Mouse (Mus musculus) forebrain, embryonic 14.5 days (tissue): ENCODE data around the gene Plxnc1. TPM values are rescaled to one million over a fixed set of nuclear protein-coding genes. Genes with fewer than 3 reads are reported as not detected.
A peak's percentile ranks its signal among the peaks of the same experiment; 100 is the strongest.

Source experiments
- ATAC-seq: fragments of 200-750 bp; cut with Nextera tagmentation; 2 replicates; pipeline ENCODE4 v1.8.0; 2017; ENCODE audit warnings: mild to moderate bottlenecking, moderate library complexity
- DNase-seq: peaks from one replicate; pipeline ENCODE4 v3.0.0-alpha.2; 2015; ENCODE audit warnings: low spot score
- H3K27ac ChIP-seq: fragments of 300-500 bp; sonication (generic); 2 replicates; pipeline ENCODE4 v1.5.1; 2014; ENCODE audit warnings: low read depth, mild to moderate bottlenecking, control low read depth, low read length, moderate library complexity
- H3K27me3 ChIP-seq: fragments of 300-500 bp; sonication (generic); replicated peaks from 2 replicates; pipeline ENCODE4 v1.6.1; 2014; ENCODE audit warnings: low read length, control low read depth, mixed read lengths; ENCODE audit not compliant: control insufficient read depth, insufficient read depth
- H3K36me3 ChIP-seq: fragments of 300-500 bp; sonication (generic); 2 replicates; pipeline ENCODE4 v1.6.1; 2014; ENCODE audit warnings: low read length, control low read depth; ENCODE audit not compliant: control insufficient read depth, insufficient read depth
- H3K4me1 ChIP-seq: fragments of 300-500 bp; sonication (generic); 2 replicates; pipeline ENCODE4 v1.6.1; 2014; ENCODE audit warnings: antibody characterized with exemption, low read length, control low read depth; ENCODE audit not compliant: control insufficient read depth, insufficient read depth
- H3K4me2 ChIP-seq: fragments of 300-500 bp; sonication (generic); 2 replicates; pipeline ENCODE4 v1.6.1; 2014; ENCODE audit warnings: mild to moderate bottlenecking, control low read depth, low read length
- H3K4me3 ChIP-seq: fragments of 300-500 bp; sonication (generic); 2 replicates; pipeline ENCODE4 v1.5.1; 2014; ENCODE audit warnings: low read depth, low read length, control low read depth
- H3K9ac ChIP-seq: fragments of 300-500 bp; sonication (generic); 2 replicates; pipeline ENCODE4 v1.6.1; 2014; ENCODE audit warnings: mild to moderate bottlenecking, low read length, control low read depth, moderate library complexity
- H3K9me3 ChIP-seq: fragments of 300-500 bp; sonication (generic); replicated peaks from 2 replicates; pipeline ENCODE4 v1.6.1; 2016; ENCODE audit warnings: low read length, control low read depth, mixed read lengths; ENCODE audit not compliant: control insufficient read depth
- WGBS: fragments of 180-500 bp; shearing (Covaris S2); extraction: QIAGEN DNeasy Blood & Tissue Kit; methylation state at CpG from one replicate; pipeline ENCODE4 v1.1.7; 2014; 5-methylcytosine and 5-hydroxymethylcytosine counted together
- polyA plus RNA-seq: library from polyadenylated mRNA; unstranded; fragments of >200 nt; fragmentation: Nextera tagmentation; extraction: Ambion mirVana; gene quantifications from 2 replicates; pipeline ENCODE4 v1.2.1, GENCODE M21; 2014

Plxnc1 gene
- polyA plus RNA-seq, result 14.4 and 15.0 TPM in 2 replicates

DNA sequence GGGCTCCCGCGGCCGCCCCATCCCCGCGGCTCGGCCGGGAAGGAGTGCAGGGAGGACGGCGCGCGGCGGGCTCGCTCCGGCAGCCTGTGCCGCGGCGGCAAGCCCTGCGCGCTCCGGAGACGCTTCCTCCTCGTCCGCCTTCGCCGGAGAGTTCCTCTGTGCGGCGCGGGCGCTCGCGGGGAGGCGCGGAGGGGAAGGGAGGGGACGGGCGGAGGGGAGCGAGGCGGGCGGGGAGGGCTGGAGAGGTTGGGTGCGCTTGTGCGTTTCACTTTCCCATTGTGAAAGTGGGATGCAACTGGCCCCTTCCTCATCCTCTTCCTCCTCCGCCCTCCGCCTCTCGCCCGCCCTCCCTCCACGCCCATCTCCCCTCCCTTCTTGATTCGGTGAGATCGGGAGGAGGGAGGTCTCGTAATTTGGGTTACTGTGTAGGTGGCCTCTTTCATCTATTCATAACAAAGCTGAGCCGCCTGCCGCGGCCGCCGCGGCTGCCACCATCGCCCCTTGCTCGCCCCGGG, at the start of gene Plxnc1:
Gene Plxnc1, minus strand, starts transcription at position 145 of the 515 bp plus-strand sequence.
- H3K4me3 ChIP-seq, result peak within 1 kb of the TSS; percentile 75
- H3K4me2 ChIP-seq, result peak within 1 kb of the TSS; percentile 81
- WGBS, result 0% methylated on average over 20 of the region's 57 CpGs
- peaks cover 32% of the 10 kb centered on the region for H3K4me1 ChIP-seq
- no peaks in the 10 kb centered on the region for H3K9me3 ChIP-seq
- no peaks in the 10 kb centered on the region for H3K27me3 ChIP-seq
- H3K9ac ChIP-seq, result peak within 1 kb of the TSS; percentile 91
- DNase-seq, result peak; percentile 83
- ATAC-seq, result peak; percentile 70
- peak within 1 kb of the TSS; percentile 95 for H3K27ac ChIP-seq
- H3K36me3 ChIP-seq, result no peaks in the 10 kb centered on the region

DNA sequence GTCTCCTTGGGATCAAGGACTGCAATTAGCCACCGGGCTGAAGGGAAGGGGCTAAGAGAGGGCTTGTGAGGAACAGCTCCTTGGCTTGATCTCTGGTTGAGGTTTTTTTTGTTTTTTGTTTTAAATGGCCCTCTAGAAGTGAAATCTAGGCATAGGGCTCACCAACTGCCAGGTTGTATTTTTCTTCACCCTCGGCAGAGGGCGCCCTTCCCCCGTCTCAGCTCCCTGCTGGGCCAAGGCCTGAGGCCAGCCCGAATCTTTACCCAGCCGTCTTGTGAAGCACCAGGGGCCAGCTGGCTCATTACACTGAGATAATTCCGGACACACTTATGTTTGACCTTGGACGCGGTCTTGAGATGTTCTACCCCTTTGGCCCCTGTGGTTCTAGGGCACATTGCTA, 47.5 kb upstream of the Plxnc1 start:
- no peaks in the 10 kb centered on the region for H3K27me3 ChIP-seq
- ATAC-seq (peak; percentile 51), DNase-seq (peak; percentile 80)
- no peak overlapping the region for H3K9ac ChIP-seq
- WGBS, result 12% methylated on average over 9 of the region's 9 CpGs
- H3K4me2 ChIP-seq, result peak overlapping the region; percentile 44
- no peaks in the 10 kb centered on the region for H3K36me3 ChIP-seq
- no peak overlapping the region for H3K4me3 ChIP-seq
- H3K9me3 ChIP-seq, result no peaks in the 10 kb centered on the region
- H3K27ac ChIP-seq, result no peak overlapping the region
- peaks cover 15% of the 10 kb centered on the region for H3K4me1 ChIP-seq

DNA sequence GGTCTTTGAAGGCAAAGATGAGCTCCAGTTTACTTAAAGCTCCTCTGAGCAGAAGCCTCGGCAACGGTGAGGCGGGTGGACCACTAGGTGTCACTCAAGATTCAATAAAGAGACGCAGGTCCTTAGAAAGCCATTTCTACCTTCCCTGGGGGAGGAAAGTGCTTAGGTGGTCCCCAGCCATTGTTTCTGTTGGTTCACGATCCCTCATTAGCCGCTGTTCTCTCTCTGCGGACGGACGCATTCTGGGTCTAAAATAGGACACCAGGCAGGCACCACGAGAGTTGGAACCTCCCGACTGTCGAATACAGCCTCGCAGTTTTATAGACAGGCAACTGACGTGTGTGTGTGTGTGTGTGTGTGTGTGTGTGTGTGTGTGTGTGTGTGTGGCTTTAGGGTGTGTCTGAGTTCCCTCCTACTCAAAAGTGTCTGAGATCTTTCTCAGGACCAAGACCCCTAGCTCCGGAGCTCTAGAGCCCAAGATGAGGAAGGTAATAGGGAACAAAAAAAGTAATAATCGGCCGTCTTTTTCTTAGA, 47.0 kb upstream of the Plxnc1 start:
- Histone ChIP-seq H3K4me2 (peak overlapping the region; percentile 44), H3K36me3 (no peaks in the 10 kb centered on the region), H3K27ac (peak overlapping the region; percentile 55; the same call in 1 of the 2 replicates), H3K4me1 (peaks cover 15% of the 10 kb centered on the region), H3K27me3 (no peaks in the 10 kb centered on the region), H3K9ac (peak overlapping the region; percentile 40; the same call in 1 of the 2 replicates), H3K9me3 (no peaks in the 10 kb centered on the region), H3K4me3 (peak overlapping the region; percentile 19)
- WGBS, result 7% methylated on average over 17 of the region's 17 CpGs
- DNase-seq (peak; percentile 90), ATAC-seq (peak; percentile 65)

DNA sequence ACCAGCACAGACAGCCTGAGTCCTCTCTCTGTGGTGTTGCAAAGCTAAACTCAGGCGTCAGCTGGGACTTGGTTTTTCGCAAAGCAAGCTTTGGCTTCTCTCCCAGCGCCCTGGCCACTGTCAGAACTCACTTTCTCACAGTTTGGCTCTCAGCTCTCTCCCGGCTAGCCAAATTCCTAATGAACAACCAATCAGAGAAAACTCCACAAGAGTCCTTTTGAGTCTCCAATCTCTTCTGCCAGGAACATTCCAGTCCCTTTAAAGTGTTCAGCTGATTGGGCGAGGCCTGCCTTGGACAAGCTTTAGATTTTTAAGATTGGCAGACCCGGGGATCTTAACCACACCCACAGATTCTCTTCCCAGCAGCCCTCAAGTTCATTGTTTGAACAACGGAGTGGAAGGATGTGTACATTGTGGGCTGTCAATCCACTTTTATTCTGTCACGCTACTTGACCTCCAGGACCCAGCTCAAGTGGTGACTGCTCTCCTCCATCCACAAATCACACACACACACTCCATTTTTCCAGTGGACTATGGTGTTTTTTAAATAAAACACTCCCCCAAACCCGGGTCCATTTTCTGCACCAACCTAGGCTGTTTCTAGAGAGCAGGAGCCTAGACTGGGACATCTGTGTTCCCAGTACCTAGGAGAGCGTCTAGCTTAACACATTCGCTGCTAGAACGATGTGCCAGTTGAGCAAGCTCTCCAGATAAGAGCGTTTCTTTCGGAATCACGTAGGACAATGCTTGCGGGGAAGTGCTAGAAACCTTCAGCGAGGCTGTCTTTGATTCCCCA, 46.3 kb upstream of the Plxnc1 start:
- peak overlapping the region; percentile 55; the same call in 1 of the 2 replicates for H3K27ac ChIP-seq
- DNase-seq (peak; percentile 90), ATAC-seq (peak; percentile 70)
- 14% methylated on average over 17 of the region's 17 CpGs for WGBS
- no peaks in the 10 kb centered on the region for H3K27me3 ChIP-seq
- peak overlapping the region; percentile 40; the same call in 1 of the 2 replicates for H3K9ac ChIP-seq
- H3K4me3 ChIP-seq, result peak overlapping the region; percentile 19; the same call in 1 of the 2 replicates
- no peaks in the 10 kb centered on the region for H3K9me3 ChIP-seq
- peak overlapping the region; percentile 44 for H3K4me2 ChIP-seq
- no peaks in the 10 kb centered on the region for H3K36me3 ChIP-seq
- peaks cover 15% of the 10 kb centered on the region for H3K4me1 ChIP-seq

DNA sequence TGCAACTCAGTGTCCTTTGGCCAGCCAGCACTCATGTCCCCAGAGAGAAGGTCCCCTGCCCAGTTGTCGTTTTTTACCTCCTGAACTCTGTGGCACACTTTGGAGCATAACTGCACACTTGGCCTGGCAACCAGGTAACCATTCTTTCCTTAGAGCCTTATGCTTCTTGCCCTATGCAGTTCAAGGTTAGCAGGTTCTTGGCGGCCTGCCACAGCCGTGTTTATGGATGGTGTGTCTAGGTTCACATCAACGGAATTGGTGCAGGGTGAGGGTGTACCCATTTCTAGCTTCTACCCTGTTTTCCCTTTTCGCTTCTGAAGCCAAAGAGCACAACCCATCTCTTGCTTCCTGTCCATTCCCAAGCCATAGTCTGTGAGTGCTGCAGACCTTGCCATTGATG, 44.7 kb upstream of the Plxnc1 start:
- no peaks in the 10 kb centered on the region for H3K36me3 ChIP-seq
- ATAC-seq (no peak), DNase-seq (no peak)
- no peak overlapping the region for H3K4me3 ChIP-seq
- no peak overlapping the region for H3K4me2 ChIP-seq
- H3K9ac ChIP-seq, result no peak overlapping the region
- peaks cover 15% of the 10 kb centered on the region for H3K4me1 ChIP-seq
- no peaks in the 10 kb centered on the region for H3K27me3 ChIP-seq
- no peaks in the 10 kb centered on the region for H3K9me3 ChIP-seq
- no peak overlapping the region for H3K27ac ChIP-seq
- WGBS, result 84% methylated on average over 5 of the region's 5 CpGs

DNA sequence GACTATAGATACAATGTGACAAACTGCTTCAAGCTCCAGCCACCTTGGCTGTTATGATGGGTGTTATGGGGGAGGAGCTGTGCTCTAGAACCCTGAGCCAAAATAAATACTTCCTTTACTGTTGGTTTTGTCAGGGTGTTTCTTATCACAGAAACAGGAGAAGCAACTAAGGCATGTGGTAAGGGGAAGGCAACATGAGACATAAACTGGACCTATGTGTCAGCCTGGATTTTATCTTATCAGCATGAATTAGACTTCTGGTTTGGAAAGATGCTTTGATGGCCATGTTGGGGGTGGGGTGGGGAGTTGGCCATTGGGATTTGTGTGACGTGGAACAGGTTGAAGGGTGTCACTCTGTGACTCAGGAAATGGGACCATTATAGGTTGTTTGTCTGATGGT, 40.5 kb upstream of the Plxnc1 start:
- WGBS, result 79% methylated on average over 1 of the region's 1 CpGs
- Histone ChIP-seq H3K4me3 (no peak overlapping the region), H3K36me3 (no peaks in the 10 kb centered on the region), H3K9ac (no peak overlapping the region), H3K9me3 (no peaks in the 10 kb centered on the region), H3K4me1 (peaks cover 7% of the 10 kb centered on the region; the same call in 1 of the 2 replicates), H3K4me2 (no peak overlapping the region), H3K27me3 (no peaks in the 10 kb centered on the region), H3K27ac (no peak overlapping the region)
- ATAC-seq (no peak), DNase-seq (no peak)

DNA sequence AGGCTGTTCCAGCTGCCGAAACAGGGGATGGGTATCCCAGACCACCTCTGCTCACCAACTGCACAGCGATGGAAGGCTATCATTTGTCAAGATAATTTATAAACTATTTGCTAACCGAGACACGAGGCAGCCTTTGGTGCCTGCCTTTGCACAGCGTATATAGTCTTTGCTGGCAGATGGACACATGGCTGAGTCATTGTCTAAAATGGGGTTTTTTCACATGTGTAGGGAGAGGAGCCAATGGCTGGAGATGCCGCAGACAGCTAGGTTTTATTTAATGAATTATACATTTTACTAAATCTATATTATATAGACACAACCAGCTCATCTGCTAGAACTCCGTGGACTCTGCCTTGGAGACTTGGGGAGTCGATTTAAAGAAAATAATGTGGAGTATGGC, 37.9 kb upstream of the Plxnc1 start:
- no peak overlapping the region for H3K9ac ChIP-seq
- 90% methylated on average over 8 of the region's 8 CpGs for whole genome bisulfite sequencing
- no peak overlapping the region for H3K4me3 ChIP-seq
- H3K27me3 ChIP-seq, result no peaks in the 10 kb centered on the region
- no peaks in the 10 kb centered on the region for H3K36me3 ChIP-seq
- DNase-seq, result no peak
- H3K4me2 ChIP-seq, result no peak overlapping the region
- H3K9me3 ChIP-seq, result no peaks in the 10 kb centered on the region
- H3K27ac ChIP-seq, result no peak overlapping the region
- no peak for ATAC-seq
- peaks cover 10% of the 10 kb centered on the region for H3K4me1 ChIP-seq

DNA sequence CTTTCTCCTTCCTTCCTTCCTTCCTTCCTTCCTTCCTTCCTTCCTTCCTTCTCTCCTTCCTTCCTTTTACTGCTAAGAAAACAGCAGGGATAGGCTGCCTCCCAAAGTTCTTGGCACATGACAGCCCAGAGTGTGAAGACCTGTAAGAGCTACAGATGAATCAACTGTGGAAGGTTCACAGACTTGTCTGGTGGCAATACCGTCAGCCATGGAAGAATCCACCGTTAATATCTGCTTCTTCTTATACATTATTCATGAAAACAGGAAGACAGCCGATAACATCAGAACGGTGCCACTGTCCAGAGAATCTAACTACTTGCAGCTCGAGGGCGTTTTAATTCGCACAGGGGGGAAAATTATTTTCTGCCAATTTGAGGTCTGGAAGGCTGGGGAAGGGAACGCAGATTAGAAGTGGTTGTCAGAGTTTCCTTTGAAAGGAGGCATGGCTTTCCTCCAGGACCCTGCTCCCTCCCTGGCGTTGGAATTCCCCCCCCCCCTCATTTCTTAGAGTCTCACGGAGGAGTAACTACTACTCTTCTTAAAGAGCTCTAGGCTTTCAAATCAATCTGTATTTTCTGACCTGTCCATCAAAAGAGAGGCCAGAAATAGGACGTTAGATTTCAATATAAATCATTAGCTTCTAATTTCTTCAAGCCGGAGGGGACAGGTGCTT, 37.0 kb upstream of the Plxnc1 start:
- H3K27ac ChIP-seq, result 0 out of 2 replicates have a peak overlapping the region, but pooled peaks have one; percentile 36
- H3K4me1 ChIP-seq, result peaks cover 10% of the 10 kb centered on the region
- peak; percentile 38; the same call in 1 of the 2 replicates for ATAC-seq
- H3K9ac ChIP-seq, result no peak overlapping the region
- no peak overlapping the region for H3K4me3 ChIP-seq
- no peaks in the 10 kb centered on the region for H3K27me3 ChIP-seq
- H3K36me3 ChIP-seq, result no peaks in the 10 kb centered on the region
- H3K9me3 ChIP-seq, result no peaks in the 10 kb centered on the region
- peak; percentile 57 for DNase-seq
- H3K4me2 ChIP-seq, result peak overlapping the region; percentile 28
- 18% methylated on average over 12 of the region's 12 CpGs for WGBS
